Mouse (Mus musculus): ENCODE measurements around the gene Smg5.

- TF ChIP-seq POLR2A (IDR thresholded peaks at IDR 0.05; ENCODE audit: low read depth, low read length) (no peak), CTCF (conservative IDR thresholded peaks at IDR 0.05; ENCODE audit: insufficient read depth, insufficient read length, low read depth, low read length) (no peak)
Observed at GRCm38 (mm10) chr3:88411681-88412080, 75.6 kb downstream of the Smg5 start.
